Mouse (Mus musculus) cerebellum, adult 2 months (tissue): ENCODE measurements around the gene Lect2.

Experiments
- CTCF ChIP-seq: fragments of 200-500 bp; IDR thresholded peaks from 2 replicates; pipeline ENCODE4 v1.5.1; 2011; ENCODE audit warnings: low read depth, mild to moderate bottlenecking, control low read depth, low read length, moderate library complexity, borderline replicate concordance; ENCODE audit not compliant: insufficient read depth
- POLR2A ChIP-seq: fragments of 200-500 bp; IDR thresholded peaks from 2 replicates; pipeline ENCODE4 v1.6.1; 2011; ENCODE audit warnings: low read length, control low read depth, borderline replicate concordance; ENCODE audit not compliant: insufficient read depth

DNA sequence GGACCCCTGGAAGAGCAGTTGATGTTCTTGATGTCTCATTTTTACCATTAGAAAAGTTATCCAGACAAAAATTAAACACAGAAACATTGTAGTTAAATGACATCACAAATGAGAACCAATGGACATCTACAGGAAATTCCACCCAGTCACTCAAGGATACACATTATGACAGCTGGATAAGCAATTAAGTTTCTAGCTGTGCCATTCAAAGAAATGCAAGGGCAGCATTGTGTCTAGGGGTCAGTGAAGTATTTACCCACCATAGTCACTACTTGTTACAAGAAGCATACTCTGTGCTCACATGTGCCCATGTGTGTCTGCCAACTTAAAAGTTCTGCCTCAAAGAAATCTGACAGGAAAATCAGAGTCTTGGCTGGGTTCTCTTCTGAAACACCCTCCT, 34.7 kb downstream of the Lect2 start:
- TF ChIP-seq POLR2A, result no peak
- TF ChIP-seq CTCF, result no peak
